Mouse (Mus musculus) embryonic facial prominence, embryonic 11.5 days (tissue): Measurements from ENCODE around the gene Smpdl3a. TPM values are rescaled to one million over a fixed set of nuclear protein-coding genes. Genes with fewer than 3 reads are reported as not detected.

Source experiments
- ATAC-seq: fragments of 200-750 bp; cut with Nextera tagmentation; replicated peaks from 2 replicates; pipeline ENCODE4 v1.8.0; 2017; ENCODE audit warnings: low read depth; ENCODE audit not compliant: insufficient number of reproducible peaks, low FRiP score, low TSS enrichment
- DNase-seq: peaks from one replicate; pipeline ENCODE4 v3.0.0-alpha.2; 2015; ENCODE audit warnings: low spot score
- H3K27ac ChIP-seq: fragments of 300-500 bp; sonication (generic); replicated peaks from 2 replicates; pipeline ENCODE4 v1.5.1; 2014; ENCODE audit warnings: mild to moderate bottlenecking, low read depth, low read length, control low read depth
- H3K27me3 ChIP-seq: fragments of 300-500 bp; sonication (generic); 2 replicates; pipeline ENCODE4 v1.6.1; 2014; ENCODE audit warnings: mild to moderate bottlenecking, low read length, moderate library complexity, mixed read lengths; ENCODE audit not compliant: control insufficient read depth, insufficient read depth
- H3K36me3 ChIP-seq: fragments of 300-500 bp; sonication (generic); replicated peaks from 2 replicates; pipeline ENCODE4 v1.6.1; 2014; ENCODE audit warnings: low read depth, mild to moderate bottlenecking, low read length, moderate library complexity, mixed read lengths; ENCODE audit not compliant: control insufficient read depth, insufficient read depth
- H3K4me1 ChIP-seq: fragments of 300-500 bp; sonication (generic); 2 replicates; pipeline ENCODE4 v1.6.1; 2014; ENCODE audit warnings: low read length, mixed read lengths; ENCODE audit not compliant: control insufficient read depth, insufficient read depth
- H3K4me2 ChIP-seq: fragments of 300-500 bp; sonication (generic); 2 replicates; pipeline ENCODE4 v1.6.1; 2014; ENCODE audit warnings: low read depth, mild to moderate bottlenecking, control low read depth, low read length, moderate library complexity
- H3K4me3 ChIP-seq: fragments of 300-500 bp; sonication (generic); 2 replicates; pipeline ENCODE4 v1.5.1; 2014; ENCODE audit warnings: low read depth, low read length, control low read depth
- H3K9ac ChIP-seq: fragments of 300-500 bp; sonication (generic); replicated peaks from 2 replicates; pipeline ENCODE4 v1.6.1; 2014; ENCODE audit warnings: mild to moderate bottlenecking, control low read depth, low read length
- H3K9me3 ChIP-seq: fragments of 300-500 bp; sonication (generic); replicated peaks from 2 replicates; pipeline ENCODE4 v1.6.1; 2016; ENCODE audit warnings: mild to moderate bottlenecking, low read length, inconsistent platforms, mixed read lengths; ENCODE audit not compliant: control insufficient read depth
- WGBS: fragments of 180-500 bp; shearing (Covaris S2); extraction: QIAGEN DNeasy Blood & Tissue Kit; methylation state at CpG from one replicate; pipeline ENCODE4 v1.1.7; 2014; 5-methylcytosine and 5-hydroxymethylcytosine counted together
- polyA plus RNA-seq: library from polyadenylated mRNA; unstranded; fragments of >200 nt; fragmentation: Nextera tagmentation; extraction: Ambion mirVana; gene quantifications from 2 replicates; pipeline ENCODE4 v1.2.1, GENCODE M21; 2014

Smpdl3a gene
- polyA plus RNA-seq, 1 experiment from 2014 or later: 10.0 TPM

GRCm38 (mm10) chr10:57828649-57829048 lies 34.5 kb downstream of the Smpdl3a start:
- Histone ChIP-seq H3K36me3 (no peaks in the 10 kb centered on the region), H3K9ac (no peak overlapping the region), H3K4me3 (no peak overlapping the region), H3K27me3 (no peaks in the 10 kb centered on the region), H3K4me2 (no peak overlapping the region), H3K4me1 (no peaks in the 10 kb centered on the region), H3K27ac (no peak overlapping the region), H3K9me3 (no peaks in the 10 kb centered on the region)
- ATAC-seq (0 out of 2 replicates have a peak, but pooled peaks have one; percentile 29), DNase-seq (no peak)
- 70% methylated on average over 5 of the region's 5 CpGs for WGBS

GRCm38 (mm10) chr10:57829621-57830020 lies 35.5 kb downstream of the Smpdl3a start:
- no peak overlapping the region for H3K4me3 ChIP-seq
- H3K27me3 ChIP-seq: no peaks in the 10 kb centered on the region
- H3K9ac ChIP-seq: no peak overlapping the region
- DNase-seq: no peak
- no peak for ATAC-seq
- H3K9me3 ChIP-seq: no peaks in the 10 kb centered on the region
- H3K4me2 ChIP-seq: no peak overlapping the region
- H3K4me1 ChIP-seq: no peaks in the 10 kb centered on the region
- H3K27ac ChIP-seq: no peak overlapping the region
- 86% methylated on average over 3 of the region's 3 CpGs for WGBS
- no peaks in the 10 kb centered on the region for H3K36me3 ChIP-seq

- Histone ChIP-seq H3K4me1 (no peaks in the 10 kb centered on the region), H3K27me3 (no peaks in the 10 kb centered on the region), H3K9me3 (no peaks in the 10 kb centered on the region), H3K36me3 (no peaks in the 10 kb centered on the region), H3K9ac (no peak overlapping the region), H3K27ac (no peak overlapping the region), H3K4me2 (no peak overlapping the region), H3K4me3 (no peak overlapping the region)
- 91% methylated on average over 1 of the region's 1 CpGs for WGBS
- no peak for DNase-seq
- no peak for ATAC-seq
Measured at GRCm38 (mm10) chr10:57835094-57835493, 41.0 kb downstream of the Smpdl3a start.

- H3K27ac ChIP-seq: no peak overlapping the region
- no peak for ATAC-seq
- H3K4me1 ChIP-seq: no peaks in the 10 kb centered on the region
- H3K4me3 ChIP-seq: no peak overlapping the region
- H3K4me2 ChIP-seq: no peak overlapping the region
- H3K27me3 ChIP-seq: no peaks in the 10 kb centered on the region
- no peaks in the 10 kb centered on the region for H3K9me3 ChIP-seq
- no peaks in the 10 kb centered on the region for H3K36me3 ChIP-seq
- H3K9ac ChIP-seq: no peak overlapping the region
- no peak for DNase-seq
Measured at GRCm38 (mm10) chr10:57835982-57836381, 41.8 kb downstream of the Smpdl3a start.

GRCm38 (mm10) chr10:57841638-57842509 lies 47.7 kb downstream of the Smpdl3a start:
- DNase-seq (peak; percentile 79), ATAC-seq (no peak)
- Histone ChIP-seq H3K9ac (no peak overlapping the region), H3K4me2 (no peak overlapping the region), H3K4me1 (no peaks in the 10 kb centered on the region), H3K36me3 (no peaks in the 10 kb centered on the region), H3K27me3 (no peaks in the 10 kb centered on the region), H3K27ac (no peak overlapping the region), H3K9me3 (no peaks in the 10 kb centered on the region), H3K4me3 (no peak overlapping the region)
- WGBS: 41% methylated on average over 8 of the region's 8 CpGs

- Histone ChIP-seq H3K4me3 (no peak overlapping the region), H3K27me3 (no peaks in the 10 kb centered on the region), H3K27ac (no peak overlapping the region), H3K4me2 (no peak overlapping the region), H3K9ac (no peak overlapping the region), H3K9me3 (no peaks in the 10 kb centered on the region), H3K4me1 (no peaks in the 10 kb centered on the region), H3K36me3 (no peaks in the 10 kb centered on the region)
- ATAC-seq (peak; percentile 72; the same call in 1 of the 2 replicates), DNase-seq (peak; percentile 82)
- 59% methylated on average over 6 of the region's 6 CpGs for WGBS
Measured at GRCm38 (mm10) chr10:57847916-57848682, 54.0 kb downstream of the Smpdl3a start.

Other genes with a start within 250 kb of the Smpdl3a start
- gene Pkib, start 162.4 kb upstream of the Smpdl3a start, polyA plus RNA-seq: 1.8 and 2.3 TPM in 2 replicates
- gene Fabp7, start 9.5 kb upstream of the Smpdl3a start, polyA plus RNA-seq: 215 and 244 TPM in 2 replicates